Mouse (Mus musculus) embryo, embryonic 11.5 days (tissue): ENCODE results near the gene Gm21411.
A peak's percentile ranks its signal among the peaks of the same experiment; 100 is the strongest.
"Not testable (repeated sequence)": the region's sequence is repeated elsewhere in the genome, so short reads cannot be mapped to it uniquely, and the experiment has no call there.

Source experiments
- DNase-seq: peaks from one replicate; pipeline ENCODE4 v3.0.0-alpha.2; 2012; ENCODE audit warnings: low read depth, low spot score

Gene Gm21411

DNA sequence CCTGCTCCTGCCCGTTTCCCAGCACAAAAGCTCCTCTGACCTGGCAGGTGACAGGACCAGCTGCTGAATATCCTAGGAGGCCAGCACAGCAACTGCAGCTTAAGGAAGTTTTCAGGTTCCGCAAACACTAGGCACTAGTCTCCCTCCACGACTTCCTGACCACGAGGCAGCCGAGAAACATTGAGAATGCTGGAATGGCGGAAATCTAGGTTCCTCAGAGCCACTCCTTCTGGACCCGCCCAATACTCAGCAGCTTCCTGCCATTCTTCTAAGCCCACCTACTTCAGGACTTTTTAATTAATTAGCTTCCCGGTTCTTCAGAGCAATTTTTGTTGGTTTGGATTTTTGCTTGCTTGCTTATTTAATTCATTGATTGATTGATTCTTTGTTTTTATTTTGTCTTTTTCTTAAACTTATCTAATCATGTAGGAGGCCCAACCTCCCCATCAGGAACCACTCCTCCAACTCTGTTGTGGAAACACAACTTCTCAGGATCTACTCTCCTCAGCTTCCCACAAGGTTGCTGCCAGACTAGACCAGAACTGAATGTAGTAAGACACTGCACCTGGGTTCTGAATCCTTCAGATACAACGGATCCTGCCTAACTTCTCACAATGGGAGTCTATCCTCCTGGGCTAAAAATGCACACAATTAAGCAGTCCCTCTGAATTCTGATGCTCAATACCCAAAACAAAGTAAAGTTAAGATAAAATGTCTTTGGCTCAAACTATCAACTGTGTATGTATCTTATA lies at the start of gene Gm21411:
Gene Gm21411 (minus strand): TSS at position 205 of the 752 bp plus-strand sequence.
- DNase-seq: not testable (repeated sequence)

DNA sequence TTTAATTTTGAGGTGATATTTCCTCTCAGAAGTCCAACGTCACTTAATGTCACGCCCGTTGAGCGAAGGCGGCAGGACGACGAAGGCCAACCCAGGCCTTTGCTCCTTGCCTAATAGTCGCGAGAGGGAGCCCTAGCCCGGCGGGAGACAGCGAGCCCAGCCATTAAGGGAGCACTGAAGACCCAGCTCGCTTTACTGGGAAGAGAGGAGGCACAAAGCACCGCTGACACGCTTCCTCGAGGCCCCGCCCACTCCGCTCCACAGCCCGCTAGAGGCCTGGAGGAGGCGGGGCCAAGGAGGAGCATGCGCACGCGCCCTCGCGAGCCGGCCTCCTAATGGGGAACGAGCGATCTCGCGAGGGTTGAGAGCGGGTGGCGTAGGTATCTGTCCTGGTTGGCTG lies 32.3 kb upstream of the Gm21411 start:
- DNase-seq: not testable (repeated sequence)

DNA sequence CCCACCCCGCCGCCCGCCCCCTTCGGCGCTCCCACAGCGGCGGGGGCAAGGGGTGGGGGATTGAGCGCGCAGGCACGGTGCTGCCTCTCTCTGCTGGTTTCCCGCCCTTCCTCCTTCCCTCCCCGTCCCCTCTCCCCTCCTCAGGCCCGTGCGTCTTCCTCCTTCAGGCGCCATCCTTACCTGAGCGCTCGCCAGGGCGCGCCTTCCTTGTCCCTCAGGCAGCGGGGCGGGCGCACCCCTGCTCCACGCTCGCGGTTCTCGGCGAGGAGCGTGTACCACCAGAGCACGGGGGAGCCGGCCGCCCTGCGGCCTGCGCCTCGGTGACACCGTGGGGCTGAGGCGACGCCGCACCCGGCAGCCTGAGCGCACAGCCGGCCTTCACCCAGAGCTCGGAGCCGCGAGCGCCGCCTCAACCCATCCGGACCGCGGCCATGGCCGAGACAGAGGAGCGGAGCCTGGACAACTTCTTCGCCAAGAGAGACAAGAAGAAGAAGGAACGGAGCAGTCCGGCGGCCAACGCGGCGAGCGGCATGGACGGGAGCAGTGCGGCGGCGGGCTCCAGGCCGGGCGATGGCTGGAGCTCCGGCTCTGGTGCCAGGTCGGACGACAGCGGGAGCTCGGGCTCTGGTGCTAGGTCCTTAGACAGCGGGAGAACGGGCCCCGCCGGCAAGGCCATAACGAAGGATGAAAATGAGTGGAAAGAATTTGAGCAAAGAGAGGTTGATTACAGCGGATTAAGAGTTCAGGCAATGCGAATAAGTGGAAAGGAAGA lies 23.1 kb upstream of the Gm21411 start:
- peak; percentile 30 for DNase-seq

DNA sequence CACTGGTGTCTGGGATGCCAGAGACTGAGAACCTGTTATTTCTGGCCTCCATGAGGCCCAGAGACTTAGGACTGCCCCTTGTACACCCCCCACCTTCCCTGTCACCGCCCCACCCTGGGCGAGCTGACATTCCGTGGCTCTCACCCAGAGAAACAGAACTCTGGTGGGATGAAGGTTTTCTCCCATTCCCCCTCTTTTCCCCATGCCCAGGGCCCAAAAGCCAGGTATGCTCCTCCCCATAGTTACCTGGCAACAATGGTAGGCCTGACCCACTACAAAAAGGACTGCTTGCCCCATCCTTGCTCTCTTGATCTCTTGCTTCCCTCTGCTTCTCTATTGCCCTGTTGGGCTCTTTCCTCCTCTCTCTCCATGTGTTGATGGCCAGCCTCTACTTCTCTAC lies 5.8 kb upstream of the Gm21411 start:
- DNase-seq: no peak

DNA sequence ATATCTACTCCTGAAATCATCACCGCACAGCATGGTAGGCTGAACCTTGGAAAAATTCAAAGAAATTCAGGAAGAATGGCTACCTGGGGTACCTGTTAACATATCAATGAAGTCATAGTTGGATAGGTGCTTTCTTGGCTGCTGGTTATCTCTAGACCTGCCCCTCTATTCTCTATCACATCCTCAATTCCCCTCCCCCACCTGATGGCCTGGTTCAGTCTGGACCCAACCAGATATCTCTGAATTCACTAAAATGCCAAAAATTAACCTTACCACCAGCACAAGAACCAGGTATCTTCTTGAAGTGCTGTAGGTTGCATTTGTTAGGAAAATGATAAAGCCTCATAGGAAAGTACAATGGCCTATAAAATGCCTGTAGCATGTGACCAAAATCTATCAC lies 1.3 kb downstream of the Gm21411 start:
- not testable (repeated sequence) for DNase-seq

DNA sequence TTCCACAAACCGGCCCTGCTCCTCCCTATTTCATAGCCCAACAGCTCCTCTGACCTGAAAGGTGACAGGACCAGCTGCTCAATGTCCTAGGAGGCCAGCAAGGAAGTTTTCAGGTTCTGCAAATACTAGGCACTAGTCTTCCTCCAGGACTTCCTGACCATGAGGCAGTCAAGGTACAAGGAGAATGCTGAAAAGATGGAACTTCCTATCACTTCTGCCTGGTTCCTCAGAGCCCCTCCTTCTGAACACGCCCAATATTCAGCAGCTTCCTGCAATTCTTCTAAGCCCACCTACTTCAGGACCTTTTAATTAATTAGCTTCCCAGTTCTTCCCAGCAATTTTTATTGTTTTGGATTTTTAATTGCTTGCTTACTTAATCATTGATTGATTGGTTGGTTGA lies 4.6 kb downstream of the Gm21411 start:
- not testable (repeated sequence) for DNase-seq

DNA sequence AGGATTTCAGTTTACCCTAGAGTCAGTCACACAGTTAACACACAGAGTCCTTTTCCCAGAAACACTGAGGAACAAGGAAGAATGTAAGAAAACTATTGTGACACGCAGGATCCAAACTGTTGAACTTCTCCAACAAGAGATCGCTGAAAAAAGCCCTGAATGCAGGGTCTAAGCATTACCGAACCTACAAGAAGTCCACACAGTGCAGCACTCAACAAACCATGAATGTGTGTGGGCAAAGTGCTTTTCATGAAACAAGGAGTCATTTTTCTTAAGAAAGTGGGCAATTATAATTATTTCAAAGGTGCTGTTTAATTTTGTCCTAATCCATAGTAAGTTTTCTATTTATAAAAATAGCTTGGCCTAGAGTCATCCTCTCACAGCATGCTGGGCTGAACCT lies 6.3 kb downstream of the Gm21411 start:
- not testable (repeated sequence) for DNase-seq
